Mouse (Mus musculus): ENCODE results near the gene Esd.

The Esd gene

GRCm38 (mm10) chr14:74794931-74795330, 62.8 kb downstream of the Esd start:
- DNase-seq (ENCODE audit: low spot score): no peak

- no peak for DNase-seq (ENCODE audit: low spot score)
Observed at GRCm38 (mm10) chr14:74797386-74798062, 65.4 kb downstream of the Esd start.

- DNase-seq (ENCODE audit: low spot score): no peak
Observed at GRCm38 (mm10) chr14:74798063-74798890, 66.2 kb downstream of the Esd start.

Data from yolk sac, embryonic 10.5 days (tissue).